Mouse (Mus musculus): ENCODE data around the gene Clptm1l. TPM values are rescaled to one million over a fixed set of nuclear protein-coding genes. Genes with fewer than 3 reads are reported as not detected.
A peak's percentile ranks its signal among the peaks of the same experiment; 100 is the strongest.

Clptm1l gene
- 100 to 1,000 TPM; 110 to 111 TPM for total RNA-seq (2021)
- long read RNA-seq, experiment 1, transcript Clptm1l-201 (17 exons, 2,340 nt) = major isoform, 103 of 142 reads
- long read RNA-seq, experiment 1, partial matches to known transcripts = 33 of 142 reads
- long read RNA-seq, experiment 1, other reads (novel, unspliced or antisense) = 6 of 142 reads
- long read RNA-seq, experiment 2, transcript Clptm1l-201 (17 exons, 2,340 nt) = major isoform, 55 of 61 reads
- long read RNA-seq, experiment 2, partial matches to known transcripts = 3 of 61 reads
- long read RNA-seq, experiment 2, other reads (novel, unspliced or antisense) = 2 of 61 reads

- peak; percentile 99 for DNase-seq
Measured at GRCm38 (mm10) chr13:73603522-73604155, at the start of gene Clptm1l. Gene Clptm1l, plus strand, starts transcription at chr13:73604006.

GRCm38 (mm10) chr13:73564201-73564600 is 39.6 kb upstream of the Clptm1l start:
- DNase-seq = no peak

- DNase-seq = peak; percentile 9
Measured at GRCm38 (mm10) chr13:73575051-73575450, 28.8 kb upstream of the Clptm1l start.

GRCm38 (mm10) chr13:73577277-73577676 is 26.5 kb upstream of the Clptm1l start:
- no peak for DNase-seq

GRCm38 (mm10) chr13:73591488-73591887 is 12.3 kb upstream of the Clptm1l start:
- no peak for DNase-seq

DNA sequence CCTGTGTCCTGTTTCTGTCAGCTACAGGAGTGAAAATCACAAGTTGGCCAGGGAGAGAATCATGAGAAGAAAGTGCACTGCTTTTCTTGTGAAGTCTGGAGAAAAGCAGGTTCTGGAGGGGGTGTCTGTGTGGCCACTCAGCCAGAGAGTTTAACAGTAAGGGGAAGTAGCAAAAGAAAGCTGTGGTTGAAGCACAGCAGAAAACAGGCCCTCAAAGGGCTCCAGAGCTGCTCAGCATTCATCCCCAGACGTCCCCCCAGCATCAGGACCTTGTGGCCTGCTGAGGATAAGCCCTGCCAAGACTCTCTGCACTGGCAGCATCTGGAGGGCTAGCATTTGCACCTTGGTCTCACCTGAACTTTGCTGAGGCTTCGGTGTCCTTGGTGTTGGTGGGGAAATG is 11.3 kb upstream of the Clptm1l start:
- DNase-seq = no peak

GRCm38 (mm10) chr13:73596276-73596675 is 7.5 kb upstream of the Clptm1l start:
- DNase-seq = no peak

DNA sequence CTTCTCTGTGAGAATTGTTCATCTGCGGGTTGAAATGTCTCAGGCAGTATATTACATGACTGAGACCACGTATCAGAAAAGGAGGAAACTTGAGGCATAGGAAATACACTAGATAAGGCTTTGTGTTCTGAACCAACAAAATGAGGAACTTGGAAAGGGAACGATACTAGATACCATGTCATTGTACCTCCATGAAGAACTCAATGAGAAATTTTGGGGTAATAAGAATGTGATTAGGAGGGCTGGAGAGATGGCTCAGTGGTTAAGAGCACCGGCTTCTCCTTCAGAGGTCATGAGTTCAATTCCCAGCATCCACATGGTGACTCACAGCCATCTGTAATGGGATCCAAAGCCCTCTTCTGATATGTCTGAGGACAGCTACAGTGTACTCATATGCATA is 3.6 kb upstream of the Clptm1l start:
- DNase-seq = no peak

GRCm38 (mm10) chr13:73603046-73603445 is 760 bp upstream of the Clptm1l start:
- DNase-seq = no peak

DNA sequence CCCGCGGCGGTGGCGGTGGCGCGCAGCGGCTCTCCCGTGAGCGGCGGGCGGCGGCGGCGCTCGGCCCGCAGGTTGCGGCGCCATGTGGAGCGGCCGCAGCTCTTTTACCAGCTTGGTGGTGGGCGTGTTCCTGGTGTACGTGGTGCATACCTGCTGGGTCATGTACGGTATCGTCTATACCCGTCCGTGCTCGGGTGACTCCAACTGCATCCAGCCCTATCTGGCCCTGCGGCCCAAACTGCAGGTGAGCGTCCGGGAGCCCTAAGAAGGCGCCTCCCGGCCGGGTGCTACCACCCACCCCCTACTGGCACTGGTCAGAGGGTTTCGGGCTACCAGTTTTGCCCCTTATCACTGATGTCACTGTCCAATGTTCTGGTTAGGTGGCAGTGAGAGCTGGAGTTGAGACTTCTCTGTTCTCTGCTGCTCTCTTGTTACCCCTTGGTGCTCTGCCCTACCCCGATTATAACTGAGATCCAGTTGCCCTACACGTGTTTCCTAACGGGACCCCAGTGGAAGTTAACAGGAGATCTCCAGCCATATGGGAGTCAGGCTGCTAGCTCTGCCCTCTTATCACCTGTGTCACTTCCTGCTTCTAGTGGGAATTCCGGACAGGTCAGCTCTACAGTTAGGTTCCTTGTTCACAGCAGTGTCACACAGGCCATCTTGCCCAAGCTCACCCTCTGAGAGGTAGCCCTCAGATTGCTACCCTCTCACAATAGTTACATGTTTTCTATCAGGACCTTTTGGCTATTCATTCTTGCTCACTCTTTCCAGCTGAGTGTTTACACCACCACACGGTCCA is 551 bp downstream of the Clptm1l start:
- DNase-seq = no peak

- no peak for DNase-seq
Measured at GRCm38 (mm10) chr13:73618406-73618805, 14.6 kb downstream of the Clptm1l start.

DNA sequence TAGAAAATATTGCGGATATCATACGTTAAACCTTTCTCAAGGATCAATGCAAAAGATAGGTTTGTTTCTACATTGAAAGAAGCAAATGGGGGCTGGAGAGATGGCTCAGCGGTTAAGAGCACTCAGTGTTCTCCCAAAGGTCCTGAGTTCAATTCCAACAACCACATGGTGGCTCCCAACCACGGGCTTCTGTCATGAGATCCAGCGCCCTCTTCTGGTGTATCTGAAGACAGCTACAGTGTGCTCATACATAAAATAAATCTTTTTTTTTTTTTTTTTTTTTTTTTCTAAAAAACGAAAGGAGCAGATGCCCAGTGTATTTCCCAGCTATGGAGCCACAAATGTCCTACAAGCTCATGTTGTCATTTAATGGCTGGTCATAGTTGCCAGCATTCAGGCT is 16.8 kb downstream of the Clptm1l start:
- no peak for DNase-seq

DNA sequence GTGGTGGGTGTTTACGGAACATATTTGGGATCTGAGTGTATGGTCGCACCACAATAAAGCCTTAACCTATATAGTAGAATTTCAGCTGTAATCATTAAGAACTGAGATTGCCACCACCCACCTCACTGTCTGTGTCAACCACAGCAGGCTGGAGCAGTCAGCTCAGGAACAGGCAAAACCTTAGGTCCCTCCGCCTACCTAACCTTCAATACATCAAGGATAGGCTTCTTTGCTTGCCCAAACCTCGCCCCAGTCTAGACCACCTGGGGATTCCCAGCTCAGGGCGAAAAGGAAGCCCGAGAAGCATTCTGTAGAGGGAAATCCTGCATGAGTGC is 22.6 kb downstream of the Clptm1l start:
- DNase-seq = no peak

DNA sequence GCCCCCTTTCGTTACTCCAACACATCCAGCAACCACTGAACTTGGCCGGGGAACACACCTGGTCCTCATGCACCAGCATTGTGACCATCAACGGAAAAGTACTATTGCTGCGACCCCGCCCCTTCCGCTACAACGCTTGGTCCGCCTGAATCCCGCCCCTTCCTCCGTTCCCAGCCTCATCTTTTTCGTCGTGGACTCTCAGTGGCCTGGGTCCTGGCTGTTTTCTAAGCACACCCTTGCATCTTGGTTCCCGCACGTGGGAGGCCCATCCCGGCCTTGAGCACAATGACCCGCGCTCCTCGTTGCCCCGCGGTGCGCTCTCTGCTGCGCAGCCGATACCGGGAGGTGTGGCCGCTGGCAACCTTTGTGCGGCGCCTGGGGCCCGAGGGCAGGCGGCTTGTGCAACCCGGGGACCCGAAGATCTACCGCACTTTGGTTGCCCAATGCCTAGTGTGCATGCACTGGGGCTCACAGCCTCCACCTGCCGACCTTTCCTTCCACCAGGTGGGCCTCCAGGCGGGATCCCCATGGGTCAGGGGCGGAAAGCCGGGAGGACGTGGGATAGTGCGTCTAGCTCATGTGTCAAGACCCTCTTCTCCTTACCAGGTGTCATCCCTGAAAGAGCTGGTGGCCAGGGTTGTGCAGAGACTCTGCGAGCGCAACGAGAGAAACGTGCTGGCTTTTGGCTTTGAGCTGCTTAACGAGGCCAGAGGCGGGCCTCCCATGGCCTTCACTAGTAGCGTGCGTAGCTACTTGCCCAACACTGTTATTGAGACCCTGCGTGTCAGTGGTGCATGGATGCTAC is 23.1 kb downstream of the Clptm1l start, which contains the start of gene Tert:
Gene Tert, plus strand, starts transcription at position 167 of the 805 bp plus-strand sequence.
- peak; percentile 78 for DNase-seq

- DNase-seq = no peak
Measured at GRCm38 (mm10) chr13:73628586-73629113, 24.8 kb downstream of the Clptm1l start.

GRCm38 (mm10) chr13:73631837-73632236 is 28.0 kb downstream of the Clptm1l start:
- no peak for DNase-seq

DNA sequence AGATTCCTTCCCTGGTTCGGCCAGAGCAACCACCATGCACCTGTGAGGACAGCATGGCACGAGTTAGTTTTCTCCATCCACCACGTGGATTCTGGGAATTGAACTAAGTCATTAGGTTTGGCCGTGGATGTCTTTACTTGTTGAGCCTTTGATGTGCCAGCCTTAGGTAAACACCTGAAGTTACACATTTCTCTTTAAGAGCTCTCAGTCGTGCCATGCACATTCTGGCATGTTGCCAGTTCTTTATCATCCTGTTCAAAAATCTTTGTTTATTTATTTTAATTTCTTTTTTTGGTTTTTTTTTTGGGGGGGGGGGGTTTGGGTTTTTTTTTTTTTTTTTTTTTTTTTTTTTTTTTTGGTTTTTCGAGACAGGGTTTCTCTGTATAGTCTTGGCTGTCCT is 34.0 kb downstream of the Clptm1l start:
- no peak for DNase-seq

DNA sequence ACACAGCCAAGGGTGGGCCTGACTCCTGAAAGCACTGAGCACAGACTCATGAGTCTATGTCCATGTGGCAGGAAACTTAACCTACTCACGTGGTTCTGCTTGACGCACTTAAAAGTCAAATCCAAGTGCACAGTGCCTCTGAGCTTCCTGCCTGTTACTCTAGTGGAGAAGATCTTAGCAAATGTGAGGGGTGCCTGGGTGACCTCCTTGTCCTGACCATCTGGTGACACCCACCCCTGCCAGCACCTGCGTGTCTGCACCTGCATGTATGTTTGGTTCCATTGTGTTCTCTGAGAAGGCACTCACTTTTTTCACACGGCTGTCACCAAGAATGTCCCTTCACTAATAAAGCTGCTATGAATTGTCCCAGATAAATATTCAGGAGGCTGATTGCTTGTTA is 37.5 kb downstream of the Clptm1l start:
- no peak for DNase-seq

- DNase-seq = peak; percentile 71
Measured at GRCm38 (mm10) chr13:73646397-73647087, 42.7 kb downstream of the Clptm1l start.

GRCm38 (mm10) chr13:73653266-73653665 is 49.5 kb downstream of the Clptm1l start:
- DNase-seq = peak; percentile 20

- DNase-seq = peak; percentile 14
Measured at GRCm38 (mm10) chr13:73654976-73655375, 51.2 kb downstream of the Clptm1l start.
